Mouse (Mus musculus): ENCODE data around the gene Slc2a2.
A peak's percentile ranks its signal among the peaks of the same experiment; 100 is the strongest.
"Not testable (repeated sequence)": the region's sequence is repeated elsewhere in the genome, so short reads cannot be mapped to it uniquely, and the experiment has no call there.

Slc2a2 gene

GRCm38 (mm10) chr3:28726356-28726755 is 28.7 kb downstream of the Slc2a2 start:
- no peak for DNase-seq (ENCODE audit: extremely low read depth, low read depth, low spot score)

GRCm38 (mm10) chr3:28734712-28735111 is 37.0 kb downstream of the Slc2a2 start:
- no peak for DNase-seq (ENCODE audit: extremely low read depth, low read depth, low spot score)

GRCm38 (mm10) chr3:28736981-28737380 is 39.3 kb downstream of the Slc2a2 start:
- DNase-seq (ENCODE audit: extremely low read depth, low read depth, low spot score) = no peak

GRCm38 (mm10) chr3:28740353-28740752 is 42.6 kb downstream of the Slc2a2 start:
- no peak for DNase-seq (ENCODE audit: extremely low read depth, low read depth, low spot score)

GRCm38 (mm10) chr3:28743251-28743650 is 45.5 kb downstream of the Slc2a2 start:
- no peak for DNase-seq (ENCODE audit: extremely low read depth, low read depth, low spot score)

- peak; percentile 2 for DNase-seq (ENCODE audit: extremely low read depth, low read depth, low spot score)
These were observed 48.3 kb downstream of the Slc2a2 start for GRCm38 (mm10) chr3:28745835-28746483.

GRCm38 (mm10) chr3:28748151-28748550 is 50.4 kb downstream of the Slc2a2 start:
- no peak for DNase-seq (ENCODE audit: extremely low read depth, low read depth, low spot score)

- DNase-seq (ENCODE audit: extremely low read depth, low read depth, low spot score) = no peak
These were observed 51.3 kb downstream of the Slc2a2 start for GRCm38 (mm10) chr3:28748956-28749355.

- no peak for DNase-seq (ENCODE audit: extremely low read depth, low read depth, low spot score)
These were observed 57.8 kb downstream of the Slc2a2 start for GRCm38 (mm10) chr3:28755477-28755876.

- DNase-seq (ENCODE audit: extremely low read depth, low read depth, low spot score) = no peak
These were observed 63.6 kb downstream of the Slc2a2 start for GRCm38 (mm10) chr3:28761225-28761789.

- no peak for DNase-seq (ENCODE audit: extremely low read depth, low read depth, low spot score)
These were observed 69.2 kb downstream of the Slc2a2 start for GRCm38 (mm10) chr3:28766935-28767334.

GRCm38 (mm10) chr3:28768222-28768621 is 70.5 kb downstream of the Slc2a2 start:
- no peak for DNase-seq (ENCODE audit: extremely low read depth, low read depth, low spot score)

- not testable (repeated sequence) for DNase-seq (ENCODE audit: extremely low read depth, low read depth, low spot score)
These were observed 75.2 kb downstream of the Slc2a2 start for GRCm38 (mm10) chr3:28772919-28773318.

- no peak for DNase-seq (ENCODE audit: extremely low read depth, low read depth, low spot score)
These were observed 77.7 kb downstream of the Slc2a2 start for GRCm38 (mm10) chr3:28775361-28775760.

GRCm38 (mm10) chr3:28775958-28776357 is 78.3 kb downstream of the Slc2a2 start:
- no peak for DNase-seq (ENCODE audit: extremely low read depth, low read depth, low spot score)

- no peak for DNase-seq (ENCODE audit: extremely low read depth, low read depth, low spot score)
These were observed 78.8 kb downstream of the Slc2a2 start for GRCm38 (mm10) chr3:28776491-28776890.

- DNase-seq (ENCODE audit: extremely low read depth, low read depth, low spot score) = no peak
These were observed 82.8 kb downstream of the Slc2a2 start for GRCm38 (mm10) chr3:28780511-28780910.

Data from fat pad, adult 2 months (tissue).